Mouse (Mus musculus) ES-E14 (cell line): ENCODE measurements around the gene 9530003J23Rik. TPM values are rescaled to one million over a fixed set of nuclear protein-coding genes. Genes with fewer than 3 reads are reported as not detected.

Source experiments
- DNase-seq: peaks from one replicate; pipeline ENCODE4 v3.0.0-alpha.2; 2013; ENCODE audit warnings: low read depth, low spot score
- H3K27ac ChIP-seq: 2 replicates; pipeline ENCODE4 v1.5.1; 2012; ENCODE audit warnings: low read depth, mild to moderate bottlenecking, low read length, moderate library complexity, mixed read lengths; ENCODE audit not compliant: poor library complexity, insufficient read depth, severe bottlenecking
- H3K36me3 ChIP-seq: 2 replicates; pipeline ENCODE4 v1.6.1; 2012; ENCODE audit warnings: mild to moderate bottlenecking, low read length, moderate library complexity, mixed read lengths; ENCODE audit not compliant: control insufficient read depth, poor library complexity, insufficient read depth, severe bottlenecking
- H3K4me1 ChIP-seq, 2 experiments: fragments of 150-350 bp in 1 of 2; sonication (generic) in 1 of 2; 2 replicates each; pipeline ENCODE4 v1.6.1; 2012; ENCODE audit warnings: low read length in 2 of 2, mild to moderate bottlenecking in 1 of 2, mixed read lengths in 1 of 2; ENCODE audit not compliant: control insufficient read depth in 2 of 2, insufficient read depth in 2 of 2, poor library complexity in 1 of 2
- H3K4me3 ChIP-seq, 2 experiments: fragments of 150-350 bp in 1 of 2; sonication (generic) in 1 of 2; 2 replicates each; pipeline ENCODE4 v1.5.1; 2012; ENCODE audit warnings: low read length in 2 of 2, low read depth in 1 of 2, mild to moderate bottlenecking in 1 of 2, mixed read lengths in 1 of 2; ENCODE audit not compliant: insufficient read depth in 1 of 2, poor library complexity in 1 of 2, severe bottlenecking in 1 of 2
- H3K9ac ChIP-seq: 2 replicates; pipeline ENCODE4 v1.6.1; 2012; ENCODE audit warnings: low read depth, mild to moderate bottlenecking, low read length, mixed read lengths; ENCODE audit not compliant: poor library complexity, insufficient read depth, severe bottlenecking
- H3K9me3 ChIP-seq: fragments of 150-350 bp; sonication (generic); 2 replicates; pipeline ENCODE4 v1.6.1; 2012; ENCODE audit warnings: low read depth, mild to moderate bottlenecking, low read length; ENCODE audit not compliant: control insufficient read depth, insufficient read depth
- CHD2 ChIP-seq: IDR thresholded peaks from 2 replicates; pipeline ENCODE4 v1.6.1; 2014; ENCODE audit warnings: mild to moderate bottlenecking, low read depth, low read length, inconsistent platforms
- HCFC1 ChIP-seq: IDR thresholded peaks from 2 replicates; pipeline ENCODE4 v1.6.1; 2012; ENCODE audit warnings: low read length, inconsistent platforms, borderline replicate concordance; ENCODE audit not compliant: insufficient read depth
- MAFK ChIP-seq: IDR thresholded peaks from 2 replicates; pipeline ENCODE4 v1.6.1; 2014; ENCODE audit warnings: mild to moderate bottlenecking, low read depth, low read length, inconsistent platforms; ENCODE audit not compliant: insufficient read depth
- ZC3H11A ChIP-seq: IDR thresholded peaks from 2 replicates; pipeline ENCODE4 v1.6.1; 2012; ENCODE audit warnings: low read depth, mild to moderate bottlenecking, inconsistent platforms, low read length, borderline replicate concordance
- ZNF384 ChIP-seq: IDR thresholded peaks from 2 replicates; pipeline ENCODE4 v1.6.1; 2012; ENCODE audit warnings: low read depth, low read length, inconsistent platforms
- in situ Hi-C, 2 experiments: fragments of 600-800 bp; cut with MboI; formaldehyde crosslinking; loops; one replicate each; pipeline ENCODE4 v1.15.1; 2025; ENCODE audit warnings: low sequenced_read_pairs in 2 of 2, inconsistent platforms in 1 of 2; ENCODE audit not compliant: unreplicated experiment in 2 of 2
- total RNA-seq: library from RNA; depleted of rRNA; stranded (reverse); fragments of 300-350 nt; gene quantifications from 2 replicates; pipeline ENCODE4 v1.2.3, GENCODE M21; 2012

9530003J23Rik gene
- total RNA-seq, 1 experiment: not detected

GRCm38 (mm10) chr10:117224102-117224990 lies 14.2 kb downstream of the 9530003J23Rik start, which contains the start of gene Yeats4:
Gene Yeats4, minus strand, starts transcription at chr10:117224507.
- H3K27ac ChIP-seq: peak within 1 kb of the TSS; percentile 97
- peak within 1 kb of the TSS; percentile 88 to 95 for H3K4me3 ChIP-seq
- peak; percentile 85 for DNase-seq
- H3K4me1 ChIP-seq: peaks cover 0 to 5% of the 10 kb centered on the region in 2 experiments; a peak in 2 of 4 replicates
- peak within 1 kb of the TSS; percentile 100 for H3K9ac ChIP-seq
- TF ChIP-seq MAFK: no peak
- TF ChIP-seq HCFC1: peak; percentile 55; the same call in 1 of the 2 replicates
- no peaks in the 10 kb centered on the region for H3K9me3 ChIP-seq
- in situ Hi-C loops: no loop called here
- H3K36me3 ChIP-seq: peaks cover 17% of the 10 kb centered on the region

- in situ Hi-C loops: no loop called here
These were observed 14.8 kb downstream of the 9530003J23Rik start for GRCm38 (mm10) chr10:117223758-117224101.

GRCm38 (mm10) chr10:117222821-117223220 lies 15.7 kb downstream of the 9530003J23Rik start:
- Histone ChIP-seq H3K4me1 (peaks cover 0 to 3% of the 10 kb centered on the region in 2 experiments; a peak in 2 of 4 replicates), H3K27ac (no peak overlapping the region), H3K9me3 (no peaks in the 10 kb centered on the region), H3K9ac (peak overlapping the region; percentile 5; the same call in 1 of the 2 replicates), H3K36me3 (peaks cover 17% of the 10 kb centered on the region), H3K4me3 (no peak overlapping the region; a peak in 1 of 4 replicates)
- TF ChIP-seq HCFC1 (no peak), ZNF384 (no peak), ZC3H11A (no peak), CHD2 (no peak), MAFK (no peak)
- no peak for DNase-seq
- in situ Hi-C loops: no loop called here

More at GRCm38 (mm10) chr10:117223758-117224101, 14.8 kb downstream of the 9530003J23Rik start:
- no peaks in the 10 kb centered on the region for H3K9me3 ChIP-seq
- no peak overlapping the region for H3K27ac ChIP-seq
- TF ChIP-seq HCFC1: no peak
- TF ChIP-seq ZC3H11A: no peak
- TF ChIP-seq MAFK: no peak
- TF ChIP-seq ZNF384: no peak
- no peak for TF ChIP-seq CHD2
- peak overlapping the region; percentile 88 to 95 for H3K4me3 ChIP-seq
- H3K4me1 ChIP-seq: peaks cover 0 to 3% of the 10 kb centered on the region in 2 experiments; a peak in 2 of 4 replicates
- no peak for DNase-seq
- H3K9ac ChIP-seq: peak overlapping the region; percentile 74
- peaks cover 17% of the 10 kb centered on the region for H3K36me3 ChIP-seq

GRCm38 (mm10) chr10:117218351-117218750 lies 20.2 kb downstream of the 9530003J23Rik start:
- no peak for DNase-seq
- no peak for TF ChIP-seq CHD2
- no peak for TF ChIP-seq HCFC1
- no peak for TF ChIP-seq ZC3H11A
- no peak for TF ChIP-seq MAFK
- no peak for TF ChIP-seq ZNF384
- H3K4me1 ChIP-seq: peaks cover 0 to 2% of the 10 kb centered on the region in 2 experiments; a peak in 1 of 4 replicates
- in situ Hi-C loops: no loop called here
- peaks cover 33% of the 10 kb centered on the region for H3K36me3 ChIP-seq
- H3K4me3 ChIP-seq: no peak overlapping the region
- H3K9me3 ChIP-seq: no peaks in the 10 kb centered on the region
- 0 out of 2 replicates have a peak overlapping the region, but pooled peaks have one; percentile 15 for H3K9ac ChIP-seq
- no peak overlapping the region for H3K27ac ChIP-seq
